Mouse (Mus musculus) neural tube, embryonic 10.5 days (tissue): Measurements from ENCODE around the gene Hoxb1.

Experiments used
- DNase-seq: peaks from one replicate; pipeline ENCODE4 v3.0.0-alpha.2; 2017; ENCODE audit warnings: low spot score; ENCODE audit errors: extremely low spot score

The Hoxb1 gene

DNA sequence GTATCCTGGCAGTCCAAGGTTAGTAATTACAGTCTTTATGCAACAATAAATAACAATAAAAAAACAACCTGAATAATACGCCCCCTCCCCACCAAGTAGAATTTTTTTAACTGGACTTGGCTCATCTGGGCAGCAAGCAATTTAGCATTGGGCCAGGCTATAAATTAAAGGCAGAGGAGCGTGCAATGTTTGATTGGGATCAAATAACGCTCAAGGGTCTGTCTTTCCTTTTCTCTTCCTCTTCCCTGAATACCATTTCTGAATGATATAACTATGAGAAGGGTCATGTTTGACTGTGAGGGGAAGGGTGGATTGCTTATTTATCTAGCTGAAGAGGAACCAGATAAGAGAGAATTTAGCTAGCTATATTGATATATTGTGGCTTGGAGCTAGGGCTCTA, 16.6 kb upstream of the Hoxb1 start:
- DNase-seq, result no peak

GRCm38 (mm10) chr11:96349491-96350340, 15.8 kb upstream of the Hoxb1 start:
- peak; percentile 83 for DNase-seq

GRCm38 (mm10) chr11:96350341-96350624, 15.3 kb upstream of the Hoxb1 start, which contains the start of gene Hoxb2:
Gene Hoxb2 (plus strand): TSS chr11:96350525.
- DNase-seq, result no peak

GRCm38 (mm10) chr11:96350791-96351190, 14.8 kb upstream of the Hoxb1 start:
- DNase-seq, result peak; percentile 56

DNA sequence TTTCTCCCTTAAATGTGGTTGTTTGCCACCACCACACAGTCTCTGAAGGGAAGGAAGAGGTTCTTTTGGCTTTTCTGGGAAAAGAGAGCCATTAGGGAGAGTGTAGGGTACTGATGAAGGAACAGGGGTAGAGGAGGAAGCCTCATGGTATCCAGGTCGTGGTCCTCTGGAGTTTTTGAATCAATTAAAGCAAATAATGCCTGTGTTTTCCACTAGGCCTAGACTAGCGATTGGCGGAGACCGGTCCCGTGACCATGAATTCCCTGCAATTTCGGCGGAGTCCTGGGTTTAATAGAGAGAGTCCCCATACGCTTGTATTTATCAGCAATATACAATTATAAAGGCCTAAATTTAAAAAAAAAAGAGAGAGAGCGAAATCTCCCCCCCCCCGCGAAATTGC, 14.2 kb upstream of the Hoxb1 start:
- DNase-seq, result peak; percentile 69

DNA sequence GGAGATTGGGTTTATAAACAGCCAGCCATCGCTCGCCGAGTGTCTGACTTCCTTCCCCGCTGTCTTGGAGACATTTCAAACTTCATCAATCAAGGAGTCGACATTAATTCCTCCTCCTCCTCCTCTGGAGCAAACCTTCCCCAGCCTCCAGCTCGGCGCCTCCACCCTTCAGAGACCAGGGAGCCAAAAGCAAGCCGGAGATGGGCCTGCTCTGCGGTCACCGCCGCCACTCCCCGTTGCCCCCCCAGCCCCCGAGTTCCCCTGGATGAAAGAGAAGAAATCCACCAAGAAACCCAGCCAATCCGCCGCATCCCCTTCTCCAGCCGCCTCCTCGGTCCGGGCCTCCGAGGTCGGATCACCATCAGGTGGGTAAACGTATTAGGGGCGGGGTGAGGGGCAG, 13.7 kb upstream of the Hoxb1 start:
- peak; percentile 83 for DNase-seq

GRCm38 (mm10) chr11:96352691-96353521, 12.6 kb upstream of the Hoxb1 start:
- DNase-seq, result peak; percentile 81

DNA sequence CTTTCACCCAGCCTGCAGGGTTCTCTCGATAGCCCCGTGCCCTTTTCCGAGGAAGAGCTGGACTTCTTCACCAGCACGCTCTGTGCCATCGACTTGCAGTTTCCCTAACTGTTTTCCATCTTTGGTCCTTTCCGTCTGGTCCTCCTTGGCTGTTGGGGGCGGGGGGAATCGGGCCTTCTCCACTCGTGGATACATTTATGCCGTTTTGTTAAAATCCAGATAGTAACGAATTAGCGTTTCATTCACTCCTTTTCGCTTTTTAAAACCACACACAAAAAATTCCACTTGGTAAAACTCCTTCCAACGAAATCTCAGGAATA, 12.1 kb upstream of the Hoxb1 start:
- no peak for DNase-seq

DNA sequence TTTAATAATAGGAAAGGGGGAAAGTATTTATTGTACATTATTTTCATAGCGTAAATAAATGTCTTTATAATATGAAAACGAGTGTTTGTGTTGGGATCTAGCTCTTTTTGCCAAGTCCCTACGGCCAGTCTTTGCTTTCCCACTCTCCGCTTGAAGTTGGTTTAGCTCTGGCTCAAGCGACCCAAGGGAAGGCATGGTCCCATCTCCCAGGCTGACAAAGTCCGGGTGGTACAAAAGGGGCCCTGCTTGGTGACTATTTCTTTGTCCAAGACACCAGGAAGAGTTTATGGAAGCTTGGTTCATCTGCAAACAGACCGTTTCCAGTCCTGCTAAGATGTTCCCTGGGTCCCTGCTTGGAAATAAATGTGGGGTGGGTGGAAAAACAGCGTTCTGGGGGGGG, 11.6 kb upstream of the Hoxb1 start:
- DNase-seq, result no peak

- peak; percentile 86 for DNase-seq
Measured at GRCm38 (mm10) chr11:96354376-96354775, 11.2 kb upstream of the Hoxb1 start.

DNA sequence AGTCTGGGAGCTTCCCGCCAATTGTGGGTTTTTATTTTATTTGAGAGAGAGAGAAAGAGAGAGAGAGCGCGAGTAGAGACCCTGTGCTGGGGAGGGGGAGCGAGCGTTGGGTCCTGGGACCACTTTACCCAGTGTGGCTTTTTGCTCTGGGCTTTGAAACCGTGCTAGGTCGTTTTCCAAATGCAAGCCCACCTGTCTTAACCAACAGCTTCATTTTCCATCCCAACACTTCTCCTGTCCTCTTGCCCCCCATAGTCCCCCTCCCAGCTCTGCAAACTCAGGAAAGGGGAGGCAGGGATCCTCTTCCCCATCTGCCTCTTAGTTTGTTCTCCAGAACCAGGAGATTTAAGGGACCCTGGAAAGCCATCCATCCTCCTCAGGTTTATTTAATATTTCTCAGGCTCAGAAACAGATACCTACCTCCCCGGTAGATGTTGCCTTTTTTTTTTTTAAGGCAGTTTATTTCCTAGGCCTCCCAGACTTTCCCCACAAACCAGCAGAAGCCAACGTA, 10.7 kb upstream of the Hoxb1 start:
- DNase-seq, result no peak

GRCm38 (mm10) chr11:96363807-96364206, 1.7 kb upstream of the Hoxb1 start:
- DNase-seq, result peak; percentile 51

GRCm38 (mm10) chr11:96366092-96367041, 815 bp downstream of the Hoxb1 start:
- peak; percentile 48 for DNase-seq

DNA sequence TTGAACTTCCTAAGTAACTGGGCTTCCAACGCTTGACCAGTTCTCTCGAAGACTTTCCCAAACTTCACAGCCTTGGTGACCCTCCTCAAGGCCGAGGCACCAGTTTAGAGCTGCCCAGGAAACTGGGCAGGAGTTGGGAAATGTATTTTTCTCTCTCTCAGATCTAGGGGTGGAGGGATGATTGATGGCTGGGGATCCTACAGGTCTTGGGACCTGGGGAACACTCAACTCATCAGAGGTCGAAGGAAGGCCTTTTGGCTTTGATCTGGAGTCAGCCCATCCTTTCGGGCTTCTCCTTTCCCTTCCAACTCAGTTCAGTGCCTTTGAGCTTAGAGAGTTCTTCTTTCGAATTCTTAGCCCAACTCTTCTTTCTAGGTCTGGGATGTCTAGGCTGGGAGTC, 1.6 kb downstream of the Hoxb1 start:
- DNase-seq, result no peak

GRCm38 (mm10) chr11:96368686-96369085, 3.1 kb downstream of the Hoxb1 start:
- DNase-seq, result no peak

GRCm38 (mm10) chr11:96369140-96369539, 3.6 kb downstream of the Hoxb1 start:
- DNase-seq, result no peak

GRCm38 (mm10) chr11:96371726-96372125, 6.2 kb downstream of the Hoxb1 start:
- DNase-seq, result no peak

- peak; percentile 57 for DNase-seq
Measured at GRCm38 (mm10) chr11:96372519-96372918, 7.0 kb downstream of the Hoxb1 start.

- DNase-seq, result no peak
Measured at GRCm38 (mm10) chr11:96374810-96375209, 9.3 kb downstream of the Hoxb1 start.

DNA sequence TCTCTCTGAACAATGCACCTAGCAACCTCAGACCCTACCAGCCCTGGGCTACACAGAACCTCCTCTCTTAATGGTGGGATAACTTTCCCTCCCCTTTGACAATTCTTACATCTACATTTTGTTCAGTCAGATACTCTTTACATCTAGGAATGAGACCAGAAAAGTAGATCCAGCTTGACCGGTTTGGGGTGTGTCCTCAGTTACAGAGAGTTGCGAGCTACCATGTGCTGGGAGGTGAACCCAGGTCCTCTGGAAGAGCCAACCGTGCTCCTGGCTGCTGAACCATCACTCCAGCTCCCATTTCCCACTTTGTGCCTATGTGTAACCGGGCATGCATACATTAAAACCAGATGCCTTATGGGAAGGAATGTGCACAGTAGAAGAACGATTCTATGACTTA, 17.8 kb downstream of the Hoxb1 start:
- no peak for DNase-seq

DNA sequence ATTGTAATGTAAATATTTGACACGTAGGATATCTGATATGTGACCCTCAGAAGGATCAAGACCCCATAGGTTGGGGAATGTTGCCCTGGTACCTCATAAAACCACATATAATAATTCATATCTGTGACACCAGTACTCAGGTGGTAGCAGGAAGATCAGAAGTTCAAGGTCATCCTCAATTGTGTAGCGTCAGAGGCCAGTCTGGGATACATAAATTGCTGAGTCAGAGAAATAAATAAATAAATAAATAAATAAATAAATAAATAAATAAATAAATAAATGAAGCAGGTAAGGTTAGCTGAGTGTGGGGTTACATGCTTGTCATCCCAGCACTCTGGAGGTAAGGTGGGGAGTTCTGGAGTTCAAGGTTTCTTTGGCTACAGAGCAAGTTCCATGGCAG, 22.1 kb downstream of the Hoxb1 start:
- no peak for DNase-seq
